Mouse (Mus musculus) myocyte (in vitro differentiated cells): ENCODE data around the gene 4933424G06Rik.

ENCODE experiments used
- CEBPB ChIP-seq: IDR thresholded peaks from 2 replicates; pipeline ENCODE4 v1.6.1; 2011; ENCODE audit warnings: mild to moderate bottlenecking, moderate library complexity; ENCODE audit not compliant: poor library complexity, insufficient read depth, severe bottlenecking
- E2F4 ChIP-seq: IDR thresholded peaks from one replicate; pipeline ENCODE4 v1.6.1; 2011; ENCODE audit warnings: mild to moderate bottlenecking, control low read depth, moderate library complexity; ENCODE audit not compliant: insufficient read depth
- MAX ChIP-seq: IDR thresholded peaks from one replicate; pipeline ENCODE4 v1.6.1; 2011; ENCODE audit warnings: low read depth, mild to moderate bottlenecking, control low read depth
- MYOD1 ChIP-seq, 3 experiments: IDR thresholded peaks; one replicate each; pipeline ENCODE4 v1.6.1; 2011; ENCODE audit warnings: control low read depth in 2 of 3, low read depth in 2 of 3, mild to moderate bottlenecking in 2 of 3, moderate library complexity in 1 of 3; ENCODE audit not compliant: insufficient read length in 2 of 3, control insufficient read depth in 1 of 3
- MYOG ChIP-seq, 3 experiments: IDR thresholded peaks; one replicate each; pipeline ENCODE4 v1.6.1; 2011; ENCODE audit warnings: control low read depth in 2 of 3, low read depth in 2 of 3, mild to moderate bottlenecking in 2 of 3; ENCODE audit not compliant: insufficient read length in 2 of 3, control insufficient read depth in 1 of 3, insufficient read depth in 1 of 3
- POLR2A ChIP-seq: IDR thresholded peaks from one replicate; pipeline ENCODE4 v1.6.1; 2011; ENCODE audit warnings: low read depth, mild to moderate bottlenecking, control low read depth, moderate library complexity; ENCODE audit not compliant: insufficient read length
- SRF ChIP-seq: IDR thresholded peaks from one replicate; pipeline ENCODE4 v1.6.1; 2011; ENCODE audit warnings: low read depth; ENCODE audit not compliant: control insufficient read depth, insufficient read length
- TCF12 ChIP-seq: IDR thresholded peaks from one replicate; pipeline ENCODE4 v1.6.1; 2011; ENCODE audit warnings: mild to moderate bottlenecking, control low read depth; ENCODE audit not compliant: poor library complexity, insufficient read depth, severe bottlenecking
- TCF3 ChIP-seq: IDR thresholded peaks from one replicate; pipeline ENCODE4 v1.6.1; 2011; ENCODE audit warnings: low read depth, control low read depth; ENCODE audit not compliant: insufficient read length
- USF1 ChIP-seq: IDR thresholded peaks from one replicate; pipeline ENCODE4 v1.6.1; 2011; ENCODE audit warnings: low read depth, mild to moderate bottlenecking, control low read depth, moderate library complexity

- TF ChIP-seq POLR2A: no peak
- TF ChIP-seq TCF12: no peak
- no peak for TF ChIP-seq MYOG (IDR thresholded peaks at IDR 0.05; ENCODE audit: control insufficient read depth in 1 of 3, insufficient read depth in 1 of 3, insufficient read length in 2 of 3, low read depth in 2 of 3)
- TF ChIP-seq MAX: no peak
- no peak for TF ChIP-seq MYOD1 (IDR thresholded peaks at IDR 0.05; ENCODE audit: control insufficient read depth in 1 of 3, insufficient read length in 2 of 3, low read depth in 2 of 3)
- TF ChIP-seq E2F4: no peak
- TF ChIP-seq CEBPB: no peak
- TF ChIP-seq SRF: no peak
- TF ChIP-seq USF1: no peak
- TF ChIP-seq TCF3: no peak
These were observed 51.6 kb downstream of the 4933424G06Rik start, which contains the start of gene Zap70 for GRCm38 (mm10) chr1:36761568-36761967.
